30 mouse cellular contexts compared by ENCODE assay signal in the genomic region with DNA sequence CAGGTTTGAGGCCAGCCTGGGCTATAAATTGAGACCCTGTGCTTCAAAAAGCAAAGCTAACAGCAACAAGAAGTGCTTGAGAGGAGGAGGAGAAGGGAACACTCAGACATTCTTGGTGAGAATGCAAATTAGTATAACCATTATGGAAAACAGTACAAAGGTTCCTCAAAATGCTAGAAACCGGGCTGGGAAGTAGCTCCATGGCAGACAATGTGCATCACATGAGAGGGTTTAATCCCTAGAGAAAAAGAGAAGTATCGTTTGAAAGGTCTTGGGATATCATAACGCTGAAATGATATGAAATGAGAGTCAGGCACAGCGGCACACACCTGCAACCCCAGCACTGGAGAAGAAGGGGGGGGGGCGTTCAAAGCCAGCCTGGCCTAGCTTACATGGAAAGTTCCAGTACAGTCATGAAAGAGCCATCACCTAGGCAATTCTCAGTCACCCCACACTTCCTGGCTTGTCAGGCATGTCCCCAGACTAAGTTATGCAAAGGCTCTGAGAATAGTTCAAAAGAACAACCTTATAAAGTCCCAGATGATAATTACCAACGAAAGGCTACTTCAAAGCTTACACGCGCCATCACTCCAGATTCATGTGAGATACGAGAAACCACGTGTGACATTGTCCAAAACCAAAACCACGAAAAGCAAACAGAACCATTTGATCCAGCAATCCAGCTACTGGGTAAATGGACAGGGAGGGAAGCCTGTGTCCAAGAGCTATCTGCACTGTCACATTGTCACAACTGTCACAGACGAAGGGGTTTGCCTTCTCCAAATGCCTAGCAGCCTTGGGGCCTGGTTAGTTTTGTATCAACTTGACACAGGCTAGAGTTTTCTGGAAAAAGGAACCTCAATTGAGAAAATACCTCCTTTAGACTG. TPM values are rescaled to one million over a fixed set of nuclear protein-coding genes. Genes with fewer than 3 reads are reported as not detected.
DNase-seq lines count a peak whose midpoint lies in the region; ATAC-seq and TF ChIP-seq lines count a peak whose summit lies in the region.
"Had no signal": no experiment of that assay in that cellular context is flagged by ENCODE, and none has a peak within 500 bp of the region (broad histone marks: within the 10 kb centered on the region; RNA-seq: fewer than 3 reads in every experiment).

No protein-coding gene starts in this region.

- no peaks in the 10 kb centered on the region for H3K36me3 ChIP-seq in spleen, adult 2 months (ENCODE audit: control insufficient read depth, insufficient read depth, low read length)
- H3K36me3 ChIP-seq: forebrain, embryonic 10.5 days; heart, embryonic 10.5 days; hindbrain, embryonic 15.5 days; limb, embryonic 15.5 days; midbrain, embryonic 13.5 days; neural tube, embryonic 12.5 days had no signal

- TF ChIP-seq CTCF in spleen, adult 2 months (IDR thresholded peaks at IDR 0.05; ENCODE audit: extremely low read depth, insufficient read depth, insufficient read length, insufficient replicate concordance) = no peak

- 42% methylated on average over 12 of the region's 12 CpGs for WGBS in spleen, adult 2 months

- ATAC-seq in CD4-positive, CD25-positive, alpha-beta regulatory T cell, adult 4 months = peak; percentile 91
- peak; percentile 62 for ATAC-seq in granulocyte monocyte progenitor cell, adult 5-6 weeks (replicated peaks; ENCODE audit: poor library complexity, severe bottlenecking)
- ATAC-seq in monocyte, adult 5-6 weeks (replicated peaks; ENCODE audit: insufficient number of reproducible peaks, low FRiP score, low TSS enrichment, poor library complexity, severe bottlenecking) = peak; percentile 59
- ATAC-seq: forebrain, embryonic 16.5 days; liver, postnatal 0 days; lung, postnatal 0 days; midbrain, embryonic 13.5 days had no signal

- peaks cover 14% of the 10 kb centered on the region; the same call in 1 of the 2 replicates for H3K4me1 ChIP-seq in spleen, adult 2 months (ENCODE audit: control insufficient read depth, insufficient read depth, insufficient read length)
- H3K4me1 ChIP-seq: forebrain, embryonic 10.5 days; heart, embryonic 10.5 days; hindbrain, embryonic 15.5 days; limb, embryonic 15.5 days; midbrain, embryonic 13.5 days; neural tube, embryonic 12.5 days had no signal

- H3K27ac ChIP-seq in spleen, adult 2 months (ENCODE audit: insufficient read depth, low read length) = peak overlapping the region; percentile 49; the same call in 1 of the 2 replicates
- H3K27ac ChIP-seq: forebrain, embryonic 10.5 days; heart, embryonic 10.5 days; hindbrain, embryonic 15.5 days; left cerebral cortex, adult 2 months; limb, embryonic 15.5 days; midbrain, embryonic 13.5 days; neural tube, embryonic 12.5 days; stomach, postnatal 0 days had no signal

- H3K4me3 ChIP-seq in spleen, adult 2 months (ENCODE audit: extremely low read depth, insufficient read depth, insufficient read length) = no peak overlapping the region
- H3K4me3 ChIP-seq: forebrain, embryonic 10.5 days; heart, embryonic 10.5 days; hindbrain, embryonic 15.5 days; left cerebral cortex, adult 2 months; limb, embryonic 15.5 days; megakaryocyte, embryonic 14.5 days; midbrain, embryonic 13.5 days; neural tube, embryonic 12.5 days had no signal

- no peak for TF ChIP-seq POLR2A in spleen, adult 2 months (IDR thresholded peaks at IDR 0.05; ENCODE audit: low read depth, low read length)

- no peaks in the 10 kb centered on the region for H3K27me3 ChIP-seq in spleen, adult 2 months (ENCODE audit: control insufficient read depth, insufficient read depth, low read length)
- H3K27me3 ChIP-seq: hindbrain, embryonic 15.5 days; limb, embryonic 15.5 days; midbrain, embryonic 13.5 days; neural tube, embryonic 12.5 days had no signal

- no peak for DNase-seq in spleen, adult 2 months (ENCODE audit: low read depth in 1 of 2, low spot score in 2 of 2)
- DNase-seq in spleen, postnatal 4 days (ENCODE audit: low spot score in 2 of 2) = no peak
- no peak for DNase-seq in cerebellum, postnatal 25 days
- DNase-seq in cerebellum, postnatal 14 days = no peak
- no peak for DNase-seq in adrenal gland, adult 8-10 months
- DNase-seq: adrenal gland, postnatal 36 days; cerebellum, adult 11 months; cerebellum, adult 9-11 months; gastrocnemius, postnatal 25 days; kidney, adult 18-20 months; kidney, postnatal 4 days; layer of hippocampus, adult 9-11 months; liver, postnatal 0 days; retina, postnatal 1 day; right cerebral cortex, postnatal 25 days had no signal

RNA-seq across cellular contexts. Expression of gene Spn, which starts 28.2 kb away (rescaled TPM):
- polyA plus RNA-seq in spleen, adult 2 months (2012; rRNA removed) = 54.6 and 56.6 TPM in 2 replicates
- polyA plus RNA-seq in CD4-positive, CD25-positive, alpha-beta regulatory T cell, adult 4 months (2017; shearing (Covaris generic)) = 100 to 1,000 TPM; 101 to 103 TPM
- total RNA-seq in granulocyte monocyte progenitor cell, adult 5-6 weeks (2014; fragmentation: Nextera tagmentation) = 123 and 159 TPM in 2 replicates
- 293 and 356 TPM in 2 replicates for total RNA-seq in granulocyte monocyte progenitor cell, adult 5-6 weeks (2017)
- total RNA-seq in monocyte, adult 5-6 weeks (2017) = 1,218 to 1,278 TPM (median 1,233 TPM) in 3 replicates
- 1 to 10 TPM; 1.2 to 2.0 (median 1.7) TPM for total RNA-seq in adrenal gland, adult 8-10 months (2022)
- polyA plus RNA-seq: embryonic facial prominence, embryonic 11.5 days had no signal

RNA-seq across cellular contexts. Expression of gene Cd2bp2, which starts 30.0 kb away (rescaled TPM):
- polyA plus RNA-seq in spleen, adult 2 months (2012; rRNA removed) = 22.7 and 26.4 TPM in 2 replicates
- 10 to 100 TPM; 39.7 to 51.9 TPM for polyA plus RNA-seq in CD4-positive, CD25-positive, alpha-beta regulatory T cell, adult 4 months (2017; shearing (Covaris generic))
- total RNA-seq in granulocyte monocyte progenitor cell, adult 5-6 weeks (2014; fragmentation: Nextera tagmentation) = 21.1 and 44.7 TPM in 2 replicates
- total RNA-seq in granulocyte monocyte progenitor cell, adult 5-6 weeks (2017) = 44.1 and 58.2 TPM in 2 replicates
- total RNA-seq in monocyte, adult 5-6 weeks (2017) = 48.7 to 89.2 TPM (median 59.8 TPM) in 3 replicates
- total RNA-seq in adrenal gland, adult 8-10 months (2022) = 10 to 100 TPM; 61.9 to 89.2 (median 70.0) TPM

RNA-seq across cellular contexts. Expression of gene Tbc1d10b, which starts 42.4 kb away (rescaled TPM):
- 33.0 and 34.3 TPM in 2 replicates for polyA plus RNA-seq in spleen, adult 2 months (2012; rRNA removed)
- polyA plus RNA-seq in CD4-positive, CD25-positive, alpha-beta regulatory T cell, adult 4 months (2017; shearing (Covaris generic)) = 10 to 100 TPM; 12.5 to 18.4 TPM
- 27.0 and 33.2 TPM in 2 replicates for total RNA-seq in granulocyte monocyte progenitor cell, adult 5-6 weeks (2014; fragmentation: Nextera tagmentation)
- total RNA-seq in granulocyte monocyte progenitor cell, adult 5-6 weeks (2017) = 26.2 and 35.0 TPM in 2 replicates
- 52.5 to 106 TPM (median 85.1 TPM) in 3 replicates for total RNA-seq in monocyte, adult 5-6 weeks (2017)
- total RNA-seq in adrenal gland, adult 8-10 months (2022) = 10 to 100 TPM; 47.9 to 63.7 (median 57.0) TPM

RNA-seq across cellular contexts. Expression of gene Mylpf, which starts 42.8 kb away (rescaled TPM):
- polyA plus RNA-seq in spleen, adult 2 months (2012; rRNA removed) = 1.2 and 5.2 TPM in 2 replicates
- 10 to 100 TPM; 25.4 to 31.5 TPM for polyA plus RNA-seq in CD4-positive, CD25-positive, alpha-beta regulatory T cell, adult 4 months (2017; shearing (Covaris generic))
- 9.1 and 25.5 TPM in 2 replicates for total RNA-seq in granulocyte monocyte progenitor cell, adult 5-6 weeks (2014; fragmentation: Nextera tagmentation)
- total RNA-seq in granulocyte monocyte progenitor cell, adult 5-6 weeks (2017) = 1.2 and 4.3 TPM in 2 replicates
- 8.7 to 33.8 TPM (median 15.4 TPM) in 3 replicates for total RNA-seq in monocyte, adult 5-6 weeks (2017)
- 1 to 10 TPM; 2.8 to 6.2 (median 3.7) TPM for total RNA-seq in adrenal gland, adult 8-10 months (2022)

RNA-seq across cellular contexts. Expression of gene Qprt, which starts 43.8 kb away (rescaled TPM):
- 5.5 and 5.8 TPM in 2 replicates for polyA plus RNA-seq in spleen, adult 2 months (2012; rRNA removed)
- 10 to 100 TPM in 1 of 2 experiments, 1 to 10 TPM in 1; 7.5 to 15.2 TPM for polyA plus RNA-seq in CD4-positive, CD25-positive, alpha-beta regulatory T cell, adult 4 months (2017; shearing (Covaris generic))
- total RNA-seq in granulocyte monocyte progenitor cell, adult 5-6 weeks (2014; fragmentation: Nextera tagmentation) = 2.7 and 3.1 TPM in 2 replicates
- 0.21 and 1.6 TPM in 2 replicates for total RNA-seq in granulocyte monocyte progenitor cell, adult 5-6 weeks (2017)
- total RNA-seq in monocyte, adult 5-6 weeks (2017) = 5.1 to 16.1 TPM (median 9.1 TPM) in 3 replicates
- under 1 TPM; 0.12 to 0.83 (median 0.31) TPM for total RNA-seq in adrenal gland, adult 8-10 months (2022)

Comparison
In these comparisons a context has a peak if more than half of its experiments do, and no peak if none do; other contexts are left out.
1. RNA of gene Spn, which starts 28.2 kb away (total RNA-seq): 1,218 to 1,278 TPM in monocyte, adult 5-6 weeks and 123 to 356 TPM in granulocyte monocyte progenitor cell, adult 5-6 weeks; 1.2 to 2.0 TPM in adrenal gland, adult 8-10 months; every median in the first group is over 10 times any median in the second.
2. Peak in every context shown above with its lines, with median percentiles within 50 percentile points of each other: ATAC-seq.